Mouse (Mus musculus) naive thymus-derived CD4-positive, alpha-beta T cell, adult 5 months (primary cell): Measurements from ENCODE around the gene Ushbp1. TPM values are rescaled to one million over a fixed set of nuclear protein-coding genes. Genes with fewer than 3 reads are reported as not detected.

ENCODE experiments used
- polyA plus RNA-seq: library from polyadenylated mRNA; unstranded; fragments of 100-300 nt; shearing (Covaris generic); gene quantifications from one replicate; pipeline ENCODE4 v1.2.1, GENCODE M21; 2017

Ushbp1 gene
- polyA plus RNA-seq = 0.24 TPM

GRCm38 (mm10) chr8:71395629-71396028 lies at the start of gene Ushbp1:
TSS of gene Ushbp1 (minus strand) at chr8:71395802.

GRCm38 (mm10) chr8:71405401-71406098 lies 9.9 kb upstream of the Ushbp1 start, which contains the start of gene Ankle1:
TSS of gene Ankle1 (plus strand) at chr8:71406010.

GRCm38 (mm10) chr8:71396639-71397305 lies 1.2 kb upstream of the Ushbp1 start, which contains the start of gene Babam1:
TSS of gene Babam1 (plus strand) at chr8:71396861.

GRCm38 (mm10) chr8:71381421-71381970 lies 14.1 kb downstream of the Ushbp1 start, which contains the start of gene Nr2f6:
TSS of gene Nr2f6 (minus strand) at chr8:71381960.

GRCm38 (mm10) chr8:71371236-71371848 lies 24.3 kb downstream of the Ushbp1 start, which contains the start of gene Ocel1:
TSS of gene Ocel1 (plus strand) at chr8:71371298.

GRCm38 (mm10) chr8:71366771-71367528 lies 28.7 kb downstream of the Ushbp1 start, which contains the start of gene Use1:
TSS of gene Use1 (plus strand) at chr8:71366848.

Other genes starting within 250 kb of the Ushbp1 start
- gene Myo9b, start 123.1 kb downstream of the Ushbp1 start, polyA plus RNA-seq = 69.4 TPM
- gene Haus8, start 122.9 kb downstream of the Ushbp1 start, polyA plus RNA-seq = 23.8 TPM
- gene Use1, start 29.0 kb downstream of the Ushbp1 start, polyA plus RNA-seq = 230 TPM
- 22.9 TPM for gene Ocel1, start 24.5 kb downstream of the Ushbp1 start, polyA plus RNA-seq
- 2.9 TPM for gene Nr2f6, start 13.8 kb downstream of the Ushbp1 start, polyA plus RNA-seq
- gene Babam1, start 1.1 kb upstream of the Ushbp1 start, polyA plus RNA-seq = 70.3 TPM
- gene Ankle1, start 10.2 kb upstream of the Ushbp1 start, polyA plus RNA-seq = 0.21 TPM
- gene Abhd8, start 67.9 kb upstream of the Ushbp1 start, polyA plus RNA-seq = 93.0 TPM
- 41.6 TPM for gene Mrpl34, start 69.2 kb upstream of the Ushbp1 start, polyA plus RNA-seq
- gene Dda1, start 73.4 kb upstream of the Ushbp1 start, polyA plus RNA-seq = 153 TPM
- gene Ano8, start 90.2 kb upstream of the Ushbp1 start, polyA plus RNA-seq = 14.2 TPM
- 5.4 TPM for gene Gtpbp3, start 92.3 kb upstream of the Ushbp1 start, polyA plus RNA-seq
- gene Plvap, start 116.0 kb upstream of the Ushbp1 start, polyA plus RNA-seq = not detected
- gene Ccdc194, start 129.9 kb upstream of the Ushbp1 start, polyA plus RNA-seq = not detected
- 71.8 TPM for gene Bst2, start 141.7 kb upstream of the Ushbp1 start, polyA plus RNA-seq
- 44.2 TPM for gene Mvb12a, start 147.1 kb upstream of the Ushbp1 start, polyA plus RNA-seq
- gene Tmem221, start 163.1 kb upstream of the Ushbp1 start, polyA plus RNA-seq = 1.5 TPM
- gene Nxnl1, start 170.8 kb upstream of the Ushbp1 start, polyA plus RNA-seq = 0.25 TPM
- gene Slc27a1, start 173.1 kb upstream of the Ushbp1 start, polyA plus RNA-seq = 8.1 TPM
- 79.0 TPM for gene Pgls, start 196.4 kb upstream of the Ushbp1 start, polyA plus RNA-seq
- gene Fam129c, start 201.8 kb upstream of the Ushbp1 start, polyA plus RNA-seq = 2.7 TPM
- gene Colgalt1, start 215.2 kb upstream of the Ushbp1 start, polyA plus RNA-seq = 49.3 TPM